10 mouse cellular contexts compared by ENCODE assay signal in genomic region chr8:61397755-61398154, GRCm38 (mm10).
DNase-seq lines count a peak whose midpoint lies in the region; ATAC-seq and TF ChIP-seq lines count a peak whose summit lies in the region.
"Had no signal": no experiment of that assay in that cellular context is flagged by ENCODE, and none has a peak within 500 bp of the region (broad histone marks: within the 10 kb centered on the region; RNA-seq: fewer than 3 reads in every experiment).

No protein-coding gene starts in this region.

- DNase-seq in NIH3T3 (ENCODE audit: low read depth): peak; percentile 22
- DNase-seq in kidney, postnatal 36 days: peak; percentile 63 to 67
- peak; percentile 62 to 88 for DNase-seq in lung, postnatal 4 days
- no peak for DNase-seq in gastrocnemius, postnatal 25 days
- no peak for DNase-seq in hindbrain, postnatal 0 days (ENCODE audit: low spot score)
- no peak for DNase-seq in gastrocnemius, adult 8-10 months (ENCODE audit: low spot score in 2 of 2)
- no peak for DNase-seq in cerebellum, adult 2 months
- DNase-seq: left cerebral cortex, postnatal 4 days had no signal

- no peaks in the 10 kb centered on the region for H3K9me3 ChIP-seq in heart, embryonic 13.5 days
- H3K9me3 ChIP-seq in hindbrain, postnatal 0 days (ENCODE audit: low read length): no peaks in the 10 kb centered on the region

- 50% methylated on average over 7 of the region's 7 CpGs for WGBS in heart, embryonic 13.5 days
- WGBS in hindbrain, postnatal 0 days: 88% methylated on average over 7 of the region's 7 CpGs
- 60% methylated on average over 7 of the region's 7 CpGs for WGBS in cerebellum, adult 2 months

- no peak overlapping the region for H3K4me3 ChIP-seq in heart, embryonic 13.5 days
- H3K4me3 ChIP-seq in hindbrain, postnatal 0 days (ENCODE audit: low read length): no peak overlapping the region
- H3K4me3 ChIP-seq in cerebellum, adult 2 months (replicated peaks; ENCODE audit: insufficient read depth, low read depth, low read length): no peak overlapping the region
- H3K4me3 ChIP-seq: heart, adult 2 months had no signal

- peaks cover 4% of the 10 kb centered on the region for H3K36me3 ChIP-seq in heart, embryonic 13.5 days
- no peaks in the 10 kb centered on the region for H3K36me3 ChIP-seq in hindbrain, postnatal 0 days (ENCODE audit: insufficient read depth, low read length)

- peaks cover 23% of the 10 kb centered on the region for H3K4me1 ChIP-seq in heart, embryonic 13.5 days
- H3K4me1 ChIP-seq in hindbrain, postnatal 0 days (ENCODE audit: insufficient read depth, low read length): peaks cover 2% of the 10 kb centered on the region; the same call in 1 of the 2 replicates
- H3K4me1 ChIP-seq in cerebellum, adult 2 months (ENCODE audit: control insufficient read depth, insufficient read depth, low read length): no peaks in the 10 kb centered on the region

- peak overlapping the region; percentile 42 for H3K27ac ChIP-seq in heart, embryonic 13.5 days (replicated peaks)
- no peak overlapping the region for H3K27ac ChIP-seq in hindbrain, postnatal 0 days
- no peak overlapping the region for H3K27ac ChIP-seq in cerebellum, adult 2 months (ENCODE audit: insufficient read depth, low read length)
- H3K27ac ChIP-seq: heart, adult 2 months had no signal

- H3K4me2 ChIP-seq in heart, embryonic 13.5 days: no peak overlapping the region
- no peak overlapping the region for H3K4me2 ChIP-seq in hindbrain, postnatal 0 days (ENCODE audit: low read depth, low read length)

- H3K27me3 ChIP-seq in heart, embryonic 13.5 days (replicated peaks): 0 out of 2 replicates have a peak, but pooled peaks cover 4% of the 10 kb centered on the region
- no peaks in the 10 kb centered on the region for H3K27me3 ChIP-seq in hindbrain, postnatal 0 days (ENCODE audit: insufficient read depth, low read length)
- no peaks in the 10 kb centered on the region for H3K27me3 ChIP-seq in cerebellum, adult 2 months (ENCODE audit: control insufficient read depth, insufficient read depth, low read length)

- ATAC-seq in heart, embryonic 13.5 days (ENCODE audit: extremely low read depth, insufficient number of reproducible peaks, low FRiP score, low TSS enrichment): peak; percentile 45
- ATAC-seq in hindbrain, postnatal 0 days: no peak

- TF ChIP-seq POLR2A in cerebellum, adult 2 months (IDR thresholded peaks at IDR 0.05; ENCODE audit: borderline replicate concordance, insufficient read depth, low read length): no peak

- no peak overlapping the region for H3K9ac ChIP-seq in heart, embryonic 13.5 days
- H3K9ac ChIP-seq in hindbrain, postnatal 0 days (replicated peaks; ENCODE audit: low read length): no peak overlapping the region

- TF ChIP-seq CTCF in hindbrain, postnatal 0 days (IDR thresholded peaks at IDR 0.05; ENCODE audit: low read depth): no peak
- TF ChIP-seq CTCF in cerebellum, adult 2 months (IDR thresholded peaks at IDR 0.05; ENCODE audit: borderline replicate concordance, insufficient read depth, low read depth, low read length): no peak

Comparison
In these comparisons a context has a peak if more than half of its experiments do, and no peak if none do; other contexts are left out.
1. DNase-seq: peak in NIH3T3 (single experiment), kidney, postnatal 36 days (2 of 2) and lung, postnatal 4 days (2 of 2); none in gastrocnemius, postnatal 25 days (single experiment), hindbrain, postnatal 0 days (single experiment), gastrocnemius, adult 8-10 months (0 of 2) and cerebellum, adult 2 months (0 of 2).